Mouse (Mus musculus) ovary, adult 2 months (tissue): ENCODE measurements around the gene Fam90a1b. TPM values are rescaled to one million over a fixed set of nuclear protein-coding genes. Genes with fewer than 3 reads are reported as not detected.

ENCODE experiments used
- polyA plus RNA-seq: library from polyadenylated mRNA; depleted of rRNA; stranded (reverse); fragments of >200 nt; gene quantifications from 2 replicates; pipeline ENCODE4 v1.2.3, GENCODE M21; 2012; rRNA removed

The Fam90a1b gene
- polyA plus RNA-seq = not detected in 2 replicates

DNA sequence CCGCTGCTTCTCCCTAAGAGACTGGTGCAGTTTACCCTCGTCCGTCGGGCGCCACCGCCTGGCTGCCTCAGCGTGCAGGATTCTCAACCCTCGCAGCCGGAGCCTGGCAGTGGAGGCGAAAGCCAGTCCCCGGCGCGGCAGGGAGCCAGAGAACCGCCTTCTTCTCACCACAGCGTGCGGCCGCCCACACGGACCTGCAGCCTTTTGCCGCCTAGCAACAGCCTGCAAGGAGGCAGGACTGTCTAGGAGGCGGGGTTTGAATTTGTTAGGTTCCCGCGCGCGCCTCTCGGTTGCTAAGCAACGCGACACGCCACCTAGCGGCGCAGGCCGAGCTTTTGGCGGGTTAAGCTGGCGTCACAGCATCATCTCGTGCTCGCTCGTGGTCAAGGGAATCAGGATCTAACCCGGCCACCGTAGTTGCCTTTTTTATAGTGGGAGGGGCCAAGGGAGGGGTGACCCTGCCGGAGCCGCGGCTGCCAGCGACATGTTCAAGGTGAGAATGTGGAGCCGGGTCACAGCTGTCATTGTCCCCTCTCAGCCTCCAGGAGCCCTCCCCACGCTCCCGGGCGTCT, at the start of gene Fam90a1b, which contains the start of gene Apoo:
Fam90a1b (minus strand) TSS at position 108 of the 572 bp plus-strand sequence.
Apoo (plus strand) TSS at position 448 of the 572 bp plus-strand sequence.

Other genes with a start within 250 kb of the Fam90a1b start
- gene Zfx, start 243.1 kb downstream of the Fam90a1b start, polyA plus RNA-seq = 3.6 and 8.3 TPM in 2 replicates
- 49.7 and 62.2 TPM in 2 replicates for gene Eif2s3x, start 153.9 kb downstream of the Fam90a1b start, polyA plus RNA-seq
- 12.2 and 14.2 TPM in 2 replicates for gene Klhl15, start 132.2 kb downstream of the Fam90a1b start, polyA plus RNA-seq
- gene Apoo, start 340 bp upstream of the Fam90a1b start, polyA plus RNA-seq = 2.0 and 3.6 TPM in 2 replicates
- gene Maged1, start 175.4 kb upstream of the Fam90a1b start, polyA plus RNA-seq = 489 and 528 TPM in 2 replicates